9 mouse cellular contexts compared by ENCODE assay signal in the genomic region with DNA sequence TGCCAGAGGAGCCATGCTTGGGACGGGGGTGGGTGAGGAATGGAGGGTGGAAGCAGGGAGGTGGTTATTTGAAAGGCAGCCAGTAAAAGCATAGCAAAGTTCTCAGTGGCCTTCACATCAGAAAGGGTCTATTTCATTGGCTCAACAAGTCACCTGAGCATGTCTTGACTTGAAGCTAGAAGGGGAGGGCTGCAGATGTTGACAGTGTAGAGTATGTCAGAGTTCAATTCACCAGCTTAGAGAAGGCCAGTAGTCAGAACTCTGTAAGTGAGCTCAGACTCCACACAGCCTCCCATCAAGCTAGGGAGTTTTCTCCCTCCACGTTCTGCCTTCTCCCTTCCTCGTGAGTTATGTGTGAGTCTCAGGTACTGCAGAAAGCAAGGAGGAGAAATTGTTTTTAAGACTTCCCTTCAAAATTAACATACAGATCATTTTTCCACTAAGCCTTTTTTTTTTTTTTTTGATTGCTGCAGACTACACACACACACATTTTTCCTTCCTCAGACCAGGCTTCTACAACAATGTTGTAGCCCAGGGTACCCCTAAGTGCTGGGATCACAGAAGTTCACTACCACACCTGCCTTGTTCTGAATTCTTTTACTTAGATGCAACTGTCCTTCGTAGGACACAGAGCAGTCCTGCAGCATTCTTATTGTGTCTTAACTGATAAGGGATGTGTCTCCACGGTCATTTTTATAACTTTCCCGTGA. TPM values are rescaled to one million over a fixed set of nuclear protein-coding genes. Genes with fewer than 3 reads are reported as not detected.
DNase-seq lines count a peak whose midpoint lies in the region; ATAC-seq lines count a peak whose summit lies in the region.
"Had no signal": no experiment of that assay in that cellular context is flagged by ENCODE, and none has a peak within 500 bp of the region (broad histone marks: within the 10 kb centered on the region; RNA-seq: fewer than 3 reads in every experiment).

No protein-coding gene starts in this region.

- 0 out of 2 replicates have a peak, but pooled peaks have one; percentile 10 for ATAC-seq in heart, embryonic 11.5 days (replicated peaks; ENCODE audit: insufficient number of reproducible peaks, low FRiP score, low TSS enrichment)
- peak; percentile 30; the same call in 1 of the 2 replicates for ATAC-seq in liver, embryonic 15.5 days (ENCODE audit: insufficient read depth)
- ATAC-seq in forebrain, embryonic 13.5 days, result no peak

- H3K9ac ChIP-seq in heart, embryonic 11.5 days (ENCODE audit: low read depth, low read length), result no peak overlapping the region
- H3K9ac ChIP-seq in liver, embryonic 15.5 days, result no peak overlapping the region
- H3K9ac ChIP-seq in forebrain, embryonic 13.5 days, result no peak overlapping the region

- H3K27ac ChIP-seq in heart, embryonic 11.5 days (ENCODE audit: low read depth, low read length), result no peak overlapping the region
- peak overlapping the region; percentile 71 for H3K27ac ChIP-seq in liver, embryonic 15.5 days (replicated peaks)
- no peak overlapping the region for H3K27ac ChIP-seq in forebrain, embryonic 13.5 days

- no peaks in the 10 kb centered on the region for H3K9me3 ChIP-seq in heart, embryonic 11.5 days (replicated peaks; ENCODE audit: control insufficient read depth, low read length)
- no peaks in the 10 kb centered on the region for H3K9me3 ChIP-seq in liver, embryonic 15.5 days (replicated peaks)
- H3K9me3 ChIP-seq in forebrain, embryonic 13.5 days (replicated peaks), result no peaks in the 10 kb centered on the region

- 47% methylated on average over 6 of the region's 6 CpGs for WGBS in heart, embryonic 11.5 days (ENCODE audit: insufficient replicate concordance)
- WGBS in liver, embryonic 15.5 days (ENCODE audit: insufficient replicate concordance), result 22% methylated on average over 6 of the region's 6 CpGs
- WGBS in forebrain, embryonic 13.5 days, result 75% methylated on average over 6 of the region's 6 CpGs

- peaks cover 10% of the 10 kb centered on the region for H3K36me3 ChIP-seq in heart, embryonic 11.5 days (ENCODE audit: control insufficient read depth, insufficient read depth, low read length)
- H3K36me3 ChIP-seq in liver, embryonic 15.5 days (replicated peaks), result peaks cover 36% of the 10 kb centered on the region
- H3K36me3 ChIP-seq in forebrain, embryonic 13.5 days (ENCODE audit: poor library complexity, severe bottlenecking), result peaks cover 39% of the 10 kb centered on the region

- no peak overlapping the region for H3K4me2 ChIP-seq in heart, embryonic 11.5 days
- peak overlapping the region; percentile 43 for H3K4me2 ChIP-seq in liver, embryonic 15.5 days
- H3K4me2 ChIP-seq in forebrain, embryonic 13.5 days, result no peak overlapping the region

- peak; percentile 50 for DNase-seq in adrenal gland, adult 2 months
- no peak for DNase-seq in adrenal gland, postnatal 4 days (ENCODE audit: low spot score in 2 of 2)
- peak; percentile 52 to 58 for DNase-seq in B cell, adult 2 months
- DNase-seq in thymus, postnatal 36 days, result peak; percentile 30 to 35
- DNase-seq in left cerebral cortex, adult 18-20 months (ENCODE audit: low spot score in 2 of 2), result no peak

- no peak overlapping the region for H3K4me3 ChIP-seq in heart, embryonic 11.5 days (ENCODE audit: low read depth, low read length)
- peak overlapping the region; percentile 39 for H3K4me3 ChIP-seq in liver, embryonic 15.5 days (replicated peaks)
- H3K4me3 ChIP-seq in forebrain, embryonic 13.5 days, result no peak overlapping the region

- no peaks in the 10 kb centered on the region for H3K4me1 ChIP-seq in heart, embryonic 11.5 days (ENCODE audit: control insufficient read depth, insufficient read depth, low read length)
- H3K4me1 ChIP-seq in liver, embryonic 15.5 days (replicated peaks), result peaks cover 14% of the 10 kb centered on the region; the same call in 1 of the 2 replicates
- H3K4me1 ChIP-seq in forebrain, embryonic 13.5 days, result no peaks in the 10 kb centered on the region

- no peaks in the 10 kb centered on the region for H3K27me3 ChIP-seq in heart, embryonic 11.5 days (ENCODE audit: control insufficient read depth, insufficient read depth, low read length)
- no peaks in the 10 kb centered on the region for H3K27me3 ChIP-seq in liver, embryonic 15.5 days
- no peaks in the 10 kb centered on the region for H3K27me3 ChIP-seq in forebrain, embryonic 13.5 days

RNA-seq across cellular contexts. Expression of a gene that starts 0.5 kb away (rescaled TPM):
- 10 to 100 TPM; 10.3 to 15.4 TPM for total RNA-seq in adrenal gland, adult 2 months (2021)
- 7.7 and 8.1 TPM in 2 replicates for polyA plus RNA-seq in adrenal gland, adult 2 months (2012; rRNA removed)
- 10 to 100 TPM; 13.6 to 15.3 TPM for total RNA-seq in adrenal gland, postnatal 4 days (2021)
- polyA plus RNA-seq in heart, embryonic 11.5 days (2014; fragmentation: Nextera tagmentation; extraction: Ambion mirVana), result 1.0 and 1.5 TPM in 2 replicates
- polyA plus RNA-seq in liver, embryonic 15.5 days (2015; fragmentation: Nextera tagmentation; extraction: Ambion mirVana), result 14.4 and 15.9 TPM in 2 replicates
- 1.5 and 1.7 TPM in 2 replicates for polyA plus RNA-seq in forebrain, embryonic 13.5 days (2015; fragmentation: Nextera tagmentation; extraction: Ambion mirVana)
- 1 to 10 TPM; 4.5 to 4.7 TPM for total RNA-seq in left cerebral cortex, adult 18-20 months (2021)
- polyA plus RNA-seq: C2C12 had no signal

RNA-seq across cellular contexts. Expression of a gene that starts 56.0 kb away (rescaled TPM):
- under 1 TPM; 0.28 to 0.29 TPM for total RNA-seq in adrenal gland, adult 2 months (2021)
- polyA plus RNA-seq in adrenal gland, adult 2 months (2012; rRNA removed), result 0.04 and 0.12 TPM in 2 replicates
- total RNA-seq in adrenal gland, postnatal 4 days (2021), result 1 to 10 TPM; 1.4 to 1.9 TPM
- 6.8 and 7.9 TPM in 2 replicates for polyA plus RNA-seq in heart, embryonic 11.5 days (2014; fragmentation: Nextera tagmentation; extraction: Ambion mirVana)
- polyA plus RNA-seq in liver, embryonic 15.5 days (2015; fragmentation: Nextera tagmentation; extraction: Ambion mirVana), result 0.03 TPM in 1 of 2 replicates, not detected in the other
- 0.05 and 0.13 TPM in 2 replicates for polyA plus RNA-seq in forebrain, embryonic 13.5 days (2015; fragmentation: Nextera tagmentation; extraction: Ambion mirVana)
- total RNA-seq in left cerebral cortex, adult 18-20 months (2021), result under 1 TPM in 1 of 2 experiments, not detected in 1; 0.73 TPM

RNA-seq across cellular contexts. Expression of a gene that starts 59.3 kb away (rescaled TPM):
- 10 to 100 TPM; 68.0 to 98.8 TPM for total RNA-seq in adrenal gland, adult 2 months (2021)
- 50.7 and 55.0 TPM in 2 replicates for polyA plus RNA-seq in adrenal gland, adult 2 months (2012; rRNA removed)
- 10 to 100 TPM; 70.1 to 75.1 TPM for total RNA-seq in adrenal gland, postnatal 4 days (2021)
- polyA plus RNA-seq in heart, embryonic 11.5 days (2014; fragmentation: Nextera tagmentation; extraction: Ambion mirVana), result 54.8 and 70.1 TPM in 2 replicates
- polyA plus RNA-seq in liver, embryonic 15.5 days (2015; fragmentation: Nextera tagmentation; extraction: Ambion mirVana), result 22.7 and 24.7 TPM in 2 replicates
- polyA plus RNA-seq in forebrain, embryonic 13.5 days (2015; fragmentation: Nextera tagmentation; extraction: Ambion mirVana), result 93.8 and 97.1 TPM in 2 replicates
- 10 to 100 TPM; 79.6 to 84.8 TPM for total RNA-seq in left cerebral cortex, adult 18-20 months (2021)

RNA-seq across cellular contexts. Expression of a gene that starts 59.5 kb away (rescaled TPM):
- total RNA-seq in adrenal gland, adult 2 months (2021), result 1 to 10 TPM; 1.4 to 1.8 TPM
- polyA plus RNA-seq in adrenal gland, adult 2 months (2012; rRNA removed), result not detected in 2 replicates
- 1 to 10 TPM; 1.9 to 2.9 TPM for total RNA-seq in adrenal gland, postnatal 4 days (2021)
- polyA plus RNA-seq in heart, embryonic 11.5 days (2014; fragmentation: Nextera tagmentation; extraction: Ambion mirVana), result 0.37 and 0.80 TPM in 2 replicates
- 0.21 and 0.39 TPM in 2 replicates for polyA plus RNA-seq in liver, embryonic 15.5 days (2015; fragmentation: Nextera tagmentation; extraction: Ambion mirVana)
- polyA plus RNA-seq in forebrain, embryonic 13.5 days (2015; fragmentation: Nextera tagmentation; extraction: Ambion mirVana), result 0.71 and 0.99 TPM in 2 replicates
- 1 to 10 TPM in 1 of 2 experiments, under 1 TPM in 1; 0.94 to 1.7 TPM for total RNA-seq in left cerebral cortex, adult 18-20 months (2021)

Comparison
In these comparisons a context has a peak if more than half of its experiments do, and no peak if none do; other contexts are left out.
1. DNase-seq: peak in adrenal gland, adult 2 months (single experiment), B cell, adult 2 months (2 of 2) and thymus, postnatal 36 days (2 of 2); none in adrenal gland, postnatal 4 days (0 of 2) and left cerebral cortex, adult 18-20 months (0 of 2).